Mouse (Mus musculus): ENCODE measurements around the gene Ell3.
A peak's percentile ranks its signal among the peaks of the same experiment; 100 is the strongest.
"Not testable (repeated sequence)": the region's sequence is repeated elsewhere in the genome, so short reads cannot be mapped to it uniquely, and the experiment has no call there.

DNA sequence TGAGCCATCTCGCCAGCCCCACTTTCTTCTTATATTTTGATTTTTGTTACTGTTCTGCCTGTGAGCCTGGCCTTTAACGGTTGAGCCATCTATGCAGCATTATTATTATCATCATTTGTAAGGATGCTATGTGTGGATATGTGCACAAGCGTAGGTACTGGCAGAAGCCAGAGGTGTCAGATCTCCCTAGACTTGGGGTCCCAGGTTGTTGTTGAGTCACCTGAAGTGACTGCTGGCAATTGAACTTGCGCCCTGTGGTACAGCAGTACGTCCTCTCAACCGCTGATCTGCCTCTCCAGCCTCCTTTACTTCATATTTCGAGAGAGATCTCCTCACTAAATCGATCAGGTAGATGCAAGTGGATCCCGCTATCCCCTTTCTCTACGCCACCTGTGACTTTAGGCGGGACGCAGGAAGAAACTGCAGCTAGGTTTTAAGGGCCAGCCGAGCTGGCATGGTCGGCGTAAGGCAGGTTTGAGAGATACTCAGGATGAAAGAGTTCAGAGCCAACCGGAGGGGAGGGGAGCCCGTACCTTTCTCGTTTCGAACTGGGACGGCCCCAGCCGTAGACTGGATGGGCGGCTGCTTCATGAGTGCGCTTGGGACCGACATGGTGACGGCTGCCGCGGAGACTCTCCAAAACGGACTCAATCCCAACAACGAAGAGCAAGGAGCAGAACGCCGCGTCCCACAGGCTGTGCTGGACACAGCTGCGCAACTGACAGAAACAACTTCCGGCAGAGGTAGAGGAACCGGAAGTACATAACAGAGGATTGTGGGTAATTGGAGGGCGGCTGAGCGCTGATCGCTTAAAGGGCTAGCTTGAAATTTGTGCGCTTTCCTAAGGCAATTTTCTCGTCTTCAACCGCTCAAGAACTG, 29.5 kb upstream of the Ell3 start, which contains the start of gene Mfap1b:
- TF ChIP-seq CTCF (IDR thresholded peaks at IDR 0.05; ENCODE audit: borderline replicate concordance, control insufficient read depth, extremely low read depth, insufficient read depth, low read length, poor library complexity) = not testable (repeated sequence)
- TF ChIP-seq POLR2A (IDR thresholded peaks at IDR 0.05; ENCODE audit: control insufficient read depth, extremely low read depth, insufficient read depth, low read length, poor library complexity) = peak; percentile 56; the same call in 1 of the 2 replicates
